Mouse (Mus musculus) testis, adult 2 months (tissue): ENCODE results near the gene Zfp143. TPM values are rescaled to one million over a fixed set of nuclear protein-coding genes. Genes with fewer than 3 reads are reported as not detected.

ENCODE experiments used
- H3K27ac ChIP-seq: fragments of 200-500 bp; 2 replicates; pipeline ENCODE4 v1.5.1; 2012; ENCODE audit warnings: low read depth, low read length; ENCODE audit not compliant: control insufficient read depth, insufficient read depth
- H3K27me3 ChIP-seq: fragments of 200-500 bp; 2 replicates; pipeline ENCODE4 v1.6.1; 2012; ENCODE audit warnings: mild to moderate bottlenecking, low read length, moderate library complexity; ENCODE audit not compliant: control insufficient read depth, insufficient read depth
- H3K36me3 ChIP-seq: fragments of 200-500 bp; 2 replicates; pipeline ENCODE4 v1.6.1; 2012; ENCODE audit warnings: mild to moderate bottlenecking, low read length; ENCODE audit not compliant: control insufficient read depth, insufficient read depth
- H3K4me1 ChIP-seq: fragments of 200-500 bp; 2 replicates; pipeline ENCODE4 v1.6.1; 2012; ENCODE audit warnings: low read length; ENCODE audit not compliant: control insufficient read depth, insufficient read depth
- H3K4me3 ChIP-seq: fragments of 200-500 bp; 2 replicates; pipeline ENCODE4 v1.5.1; 2012; ENCODE audit warnings: low read depth, mild to moderate bottlenecking, low read length, moderate library complexity, mixed read lengths; ENCODE audit not compliant: control insufficient read depth
- CTCF ChIP-seq: fragments of 200-500 bp; IDR thresholded peaks from 2 replicates; pipeline ENCODE4 v1.5.1; 2012; ENCODE audit warnings: low read depth, mild to moderate bottlenecking, inconsistent platforms, low read length, moderate library complexity; ENCODE audit not compliant: control insufficient read depth, insufficient read depth, insufficient replicate concordance
- POLR2A ChIP-seq: fragments of 200-500 bp; IDR thresholded peaks from 2 replicates; pipeline ENCODE4 v1.6.1; 2012; ENCODE audit warnings: low read depth, mild to moderate bottlenecking, inconsistent platforms, low read length, moderate library complexity; ENCODE audit not compliant: control insufficient read depth
- polyA plus RNA-seq: library from polyadenylated mRNA; depleted of rRNA; stranded (reverse); fragments of >200 nt; gene quantifications from 2 replicates; pipeline ENCODE4 v1.2.3, GENCODE M21; 2012; rRNA removed

Gene Zfp143
- 10.8 and 12.7 TPM in 2 replicates for polyA plus RNA-seq

DNA sequence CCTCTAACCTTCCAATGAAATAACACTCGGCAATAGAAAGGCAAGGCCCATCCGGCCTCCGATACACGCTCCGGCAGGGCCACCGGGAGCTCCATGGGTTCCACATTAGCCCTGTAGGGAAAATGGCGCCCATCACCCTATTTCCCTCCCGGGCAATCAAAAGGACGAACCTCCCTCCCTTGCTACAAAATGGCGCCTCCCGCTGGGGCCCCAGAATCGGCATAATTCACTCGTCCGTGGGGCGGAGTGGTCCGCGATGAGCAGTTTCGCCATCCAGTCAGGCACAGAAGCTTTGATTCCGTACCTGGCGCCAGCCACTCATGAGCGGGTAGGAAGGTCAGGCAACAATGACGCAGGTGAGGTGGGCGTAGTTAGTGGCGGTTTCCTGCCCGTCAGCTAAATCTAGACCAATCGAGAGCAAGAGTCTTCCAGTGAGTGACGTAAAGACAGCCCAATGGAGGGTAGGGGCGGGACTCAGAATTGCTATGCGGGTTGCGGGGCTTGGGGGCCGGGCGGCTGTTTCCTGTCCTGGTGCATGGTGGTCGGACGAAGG, at the start of gene Zfp143:
Zfp143 (plus strand) TSS at position 19 of the 553 bp plus-strand sequence.
- H3K4me1 ChIP-seq = peaks cover 5% of the 10 kb centered on the region
- TF ChIP-seq CTCF (no peak), POLR2A (peak; percentile 64)
- H3K4me3 ChIP-seq = peak within 1 kb of the TSS; percentile 99
- H3K27ac ChIP-seq = peak within 1 kb of the TSS; percentile 99
- peaks cover 2% of the 10 kb centered on the region; the same call in 1 of the 2 replicates for H3K36me3 ChIP-seq
- no peaks in the 10 kb centered on the region for H3K27me3 ChIP-seq

DNA sequence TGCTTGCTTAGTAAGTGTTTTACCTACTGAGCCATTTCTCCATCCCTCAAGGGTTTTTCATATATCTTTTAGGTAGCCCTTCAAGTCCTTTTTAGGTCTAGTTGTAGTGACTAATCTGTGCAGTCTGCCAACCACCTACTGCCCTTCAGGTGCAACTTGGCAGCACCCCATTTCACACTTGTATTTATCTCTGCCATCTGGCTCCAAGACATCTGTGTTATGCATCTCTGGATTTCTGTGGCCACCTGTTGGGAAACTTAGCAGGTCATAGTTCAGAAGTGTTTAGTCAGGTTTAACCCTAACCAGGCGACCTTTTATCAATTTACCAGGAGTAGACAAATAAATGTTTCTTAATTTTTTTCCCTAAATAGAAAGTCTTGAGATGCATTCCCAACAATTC, 49.6 kb upstream of the Zfp143 start:
- TF ChIP-seq POLR2A = no peak
- Histone ChIP-seq H3K4me3 (no peak overlapping the region), H3K27ac (no peak overlapping the region), H3K27me3 (no peaks in the 10 kb centered on the region), H3K4me1 (no peaks in the 10 kb centered on the region), H3K36me3 (no peaks in the 10 kb centered on the region)

DNA sequence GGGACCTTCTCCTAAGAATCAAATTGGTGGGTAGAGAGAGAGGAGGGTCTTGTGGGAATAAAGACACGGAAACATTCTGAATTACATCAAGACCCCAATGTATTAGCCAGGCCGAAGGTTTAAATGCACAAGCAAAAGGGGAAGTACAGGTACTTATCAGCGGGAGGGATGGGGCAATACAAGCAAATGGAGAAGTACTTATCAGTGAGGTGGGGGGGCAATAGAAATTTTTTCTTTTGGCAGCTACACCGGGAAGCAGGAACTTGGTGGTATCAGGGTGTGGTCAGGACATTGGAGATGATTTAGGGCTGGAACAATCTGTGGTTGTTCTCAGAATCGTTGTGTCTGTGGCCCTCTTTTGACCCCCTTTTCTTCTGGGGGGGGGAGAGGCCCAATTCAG, 46.7 kb upstream of the Zfp143 start:
- H3K4me3 ChIP-seq = no peak overlapping the region
- H3K27ac ChIP-seq = no peak overlapping the region
- H3K27me3 ChIP-seq = no peaks in the 10 kb centered on the region
- no peaks in the 10 kb centered on the region for H3K4me1 ChIP-seq
- TF ChIP-seq CTCF (no peak), POLR2A (no peak)
- no peaks in the 10 kb centered on the region for H3K36me3 ChIP-seq

DNA sequence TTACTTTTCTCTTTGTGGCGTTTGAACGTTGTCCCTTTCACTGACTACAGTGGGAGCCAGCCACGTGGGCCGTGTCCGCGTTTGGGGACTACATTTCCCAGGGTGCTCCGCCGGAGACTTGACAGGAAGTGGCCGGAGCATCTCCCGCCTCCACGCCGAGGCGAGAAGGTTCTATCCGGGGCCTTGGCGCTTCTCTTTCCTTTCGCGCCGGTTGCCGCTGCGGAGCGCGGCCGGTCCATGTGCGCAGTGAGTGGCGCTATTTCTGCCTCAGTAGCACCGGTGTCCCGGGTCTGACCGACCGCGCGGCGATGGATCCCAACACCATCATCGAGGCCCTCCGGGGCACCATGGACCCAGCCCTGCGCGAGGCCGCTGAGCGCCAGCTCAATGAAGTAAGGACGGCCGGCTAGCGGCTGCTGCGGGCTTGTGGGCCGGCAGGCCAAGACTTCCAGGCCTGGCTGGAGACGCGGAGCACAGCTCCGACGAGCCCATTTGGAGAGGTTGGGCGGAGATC, 42.8 kb upstream of the Zfp143 start, which contains the start of gene Ipo7:
Ipo7 (plus strand) TSS at position 158 of the 514 bp plus-strand sequence.
- Histone ChIP-seq H3K27me3 (no peaks in the 10 kb centered on the region), H3K4me3 (peak within 1 kb of the TSS; percentile 85), H3K4me1 (no peaks in the 10 kb centered on the region), H3K36me3 (no peaks in the 10 kb centered on the region), H3K27ac (peak within 1 kb of the TSS; percentile 81)
- TF ChIP-seq POLR2A (peak; percentile 95), CTCF (no peak)

DNA sequence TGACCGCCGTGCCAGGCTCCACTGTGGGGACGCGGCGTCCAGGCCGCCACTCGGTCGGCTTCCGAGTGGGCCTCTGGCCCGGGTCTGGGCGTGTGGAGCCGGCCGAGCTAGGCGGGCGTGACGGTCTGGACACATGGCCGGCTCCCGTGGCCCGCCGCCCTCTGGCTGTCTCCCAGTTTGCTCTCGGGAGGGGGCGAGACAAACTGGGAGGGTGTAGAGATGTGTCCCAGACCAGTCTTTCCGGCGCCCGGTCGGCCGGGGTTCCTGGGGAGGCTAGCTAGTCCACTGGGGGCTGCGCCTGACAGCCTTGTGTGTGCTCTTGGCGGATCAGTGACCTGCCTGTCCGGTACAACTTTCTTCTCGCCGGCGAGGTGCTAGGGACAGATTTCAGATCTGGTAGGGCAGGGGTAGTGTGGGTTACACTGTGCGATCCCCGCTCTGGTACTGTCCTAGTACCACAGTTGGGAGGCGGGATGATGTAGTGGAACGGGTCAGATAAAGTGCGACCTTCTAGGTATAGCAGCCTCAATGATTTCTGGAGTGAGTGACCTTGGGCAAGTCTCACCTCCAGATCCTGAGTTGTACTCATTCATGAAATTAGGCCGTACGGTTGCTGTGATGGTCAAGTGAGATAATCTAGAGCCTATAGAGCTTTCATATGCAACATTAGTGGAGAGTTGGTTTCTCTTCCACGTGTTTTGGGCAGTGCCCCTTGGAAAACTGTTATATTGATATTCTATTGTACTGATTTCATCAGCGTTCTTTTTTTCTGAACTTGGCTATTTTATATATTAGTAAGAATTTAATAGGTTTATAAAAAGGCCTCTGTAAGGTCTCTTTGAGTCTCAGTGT, 42.2 kb upstream of the Zfp143 start:
- H3K27me3 ChIP-seq = no peaks in the 10 kb centered on the region
- TF ChIP-seq CTCF (no peak), POLR2A (no peak)

DNA sequence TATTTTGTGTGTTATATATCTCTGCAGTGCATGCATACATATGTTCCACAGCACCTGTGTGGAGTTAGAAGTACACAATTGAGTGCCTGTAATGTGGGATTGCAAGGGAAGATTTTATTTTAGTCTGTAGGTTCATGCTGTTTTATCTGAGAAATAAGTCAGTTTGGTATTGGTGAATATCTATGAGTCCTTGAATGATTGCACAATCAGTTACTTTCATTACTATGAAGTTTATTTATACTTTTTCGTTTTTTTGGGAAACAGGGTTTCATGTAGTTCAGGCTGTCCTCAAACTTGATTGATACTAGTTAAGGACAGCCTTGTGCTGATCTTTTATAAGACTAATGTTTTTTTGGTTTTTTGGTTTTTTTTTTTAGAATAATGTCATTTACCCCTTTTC, 37.5 kb upstream of the Zfp143 start:
- Histone ChIP-seq H3K36me3 (no peaks in the 10 kb centered on the region; the same call in 1 of the 2 replicates), H3K4me1 (no peaks in the 10 kb centered on the region), H3K27me3 (no peaks in the 10 kb centered on the region), H3K4me3 (no peak overlapping the region), H3K27ac (no peak overlapping the region)
- TF ChIP-seq CTCF (no peak), POLR2A (no peak)

More for the DNA sequence above, 42.2 kb upstream of the Zfp143 start:
- Histone ChIP-seq H3K4me3 (peak overlapping the region; percentile 85), H3K4me1 (no peaks in the 10 kb centered on the region), H3K36me3 (no peaks in the 10 kb centered on the region), H3K27ac (peak overlapping the region; percentile 81)

DNA sequence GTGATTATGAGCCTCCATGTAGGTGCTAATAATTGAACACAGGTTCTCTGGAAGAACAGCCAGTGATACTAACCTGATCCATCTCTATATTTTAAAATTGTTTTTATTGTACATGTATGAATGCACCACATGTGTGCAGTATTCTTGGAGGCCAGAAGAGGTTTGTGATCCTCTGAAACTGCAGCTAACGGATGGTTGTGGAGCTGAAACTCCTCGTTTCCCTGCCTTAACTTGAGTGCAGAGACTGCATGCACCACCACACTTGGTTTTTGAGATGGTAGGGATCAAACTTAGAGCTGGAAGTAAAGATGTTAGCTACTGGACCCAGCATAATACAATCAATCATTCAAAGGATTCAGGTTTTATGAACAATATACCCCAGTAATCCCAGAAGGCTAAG, 34.4 kb upstream of the Zfp143 start:
- no peak overlapping the region for H3K27ac ChIP-seq
- no peaks in the 10 kb centered on the region for H3K4me1 ChIP-seq
- H3K36me3 ChIP-seq = no peaks in the 10 kb centered on the region; the same call in 1 of the 2 replicates
- H3K4me3 ChIP-seq = no peak overlapping the region
- no peak for TF ChIP-seq CTCF
- no peak for TF ChIP-seq POLR2A
- no peaks in the 10 kb centered on the region for H3K27me3 ChIP-seq
